Mouse (Mus musculus): ENCODE results near the gene Ccdc24.

Ccdc24 gene

DNA sequence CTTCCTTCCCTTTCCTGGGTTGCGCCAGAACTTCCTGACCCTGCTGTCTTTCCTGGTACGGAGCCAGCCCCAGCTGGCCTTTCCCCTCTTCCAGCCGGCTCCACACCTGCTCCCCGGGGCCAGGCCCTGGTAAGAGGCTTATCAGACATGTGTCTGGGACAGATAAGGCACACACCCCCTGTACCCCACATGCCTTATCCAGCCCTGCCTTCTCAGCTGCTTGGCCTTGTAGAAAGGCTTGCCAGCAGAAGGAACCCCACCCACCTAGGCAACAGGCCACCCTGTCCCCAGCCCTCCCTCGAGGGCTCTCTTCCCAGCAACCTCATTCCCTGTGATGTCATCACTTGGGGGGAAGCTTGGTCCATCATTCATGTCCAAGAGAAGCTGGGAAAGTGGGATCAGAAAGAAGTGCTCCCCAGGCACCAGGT, 42.2 kb downstream of the Ccdc24 start:
- no peak for DNase-seq (ENCODE audit: low read depth, low spot score)

DNA sequence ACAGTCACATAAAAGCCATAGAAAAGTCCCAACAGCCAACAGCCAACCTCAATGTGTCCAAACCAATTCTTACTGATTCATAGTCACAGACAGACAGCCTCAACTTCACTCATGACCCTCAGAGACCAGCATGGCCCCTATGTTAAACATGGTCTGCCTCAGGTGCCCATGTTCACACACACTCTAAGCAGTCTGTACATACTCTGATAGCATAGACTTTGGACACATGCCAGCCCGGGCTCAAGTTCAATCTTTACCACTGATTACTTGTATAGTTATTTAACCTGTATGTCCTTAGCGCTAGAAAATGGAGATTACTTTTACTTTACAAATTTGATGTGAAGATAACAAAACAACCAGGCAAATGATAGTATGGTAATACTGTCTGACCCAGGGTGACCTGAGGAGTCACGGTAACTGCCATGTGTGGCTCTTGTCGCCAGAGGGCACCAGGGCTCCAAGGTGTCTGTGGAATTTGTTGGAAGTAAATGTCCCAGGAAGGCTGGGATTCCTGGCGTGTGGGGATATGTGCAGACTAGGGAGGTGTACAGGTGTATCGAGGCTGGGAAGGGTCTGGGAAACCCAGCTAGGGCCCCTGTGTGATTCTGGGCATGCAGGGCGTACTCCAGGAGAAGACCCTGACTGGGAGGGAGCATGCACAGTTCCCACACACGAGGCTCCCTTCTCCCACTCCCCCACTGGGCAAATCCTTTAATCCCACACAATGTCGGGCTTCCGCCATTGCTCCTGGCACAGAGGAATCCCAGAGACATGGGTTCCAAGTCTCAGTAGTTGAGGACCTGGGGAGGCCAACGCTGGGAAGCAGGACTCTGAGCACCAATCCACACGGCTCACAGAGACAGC, 42.9 kb downstream of the Ccdc24 start:
- peak; percentile 79 for DNase-seq (ENCODE audit: low read depth, low spot score)

DNA sequence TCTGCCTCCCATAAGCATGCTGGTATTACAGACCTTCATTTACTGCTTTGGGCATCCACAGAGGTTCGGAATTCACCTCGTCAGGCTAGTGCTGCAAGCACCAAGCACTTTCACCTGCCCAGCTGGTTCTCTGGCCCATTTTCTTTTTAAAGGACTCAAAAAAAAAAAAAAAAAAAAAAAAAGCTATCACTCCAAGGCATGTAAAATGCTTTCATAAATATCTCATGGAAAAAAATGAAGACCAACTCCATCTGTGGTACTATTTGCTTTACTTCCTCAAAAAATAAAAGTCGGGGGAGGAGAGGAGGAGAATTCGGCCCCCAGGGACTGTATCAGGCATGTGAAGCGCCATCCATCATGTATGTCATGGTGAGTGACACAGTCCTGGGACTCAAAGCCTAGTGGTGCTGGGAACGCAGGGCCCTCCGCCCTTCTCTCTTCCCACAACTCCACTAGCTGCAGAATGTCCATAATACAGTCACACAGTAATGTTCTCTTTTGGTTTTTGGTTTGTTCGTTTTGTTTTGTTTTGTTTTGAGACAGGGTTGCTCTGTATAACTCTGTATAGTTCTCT, 43.7 kb downstream of the Ccdc24 start:
- no peak for DNase-seq (ENCODE audit: low read depth, low spot score)

DNA sequence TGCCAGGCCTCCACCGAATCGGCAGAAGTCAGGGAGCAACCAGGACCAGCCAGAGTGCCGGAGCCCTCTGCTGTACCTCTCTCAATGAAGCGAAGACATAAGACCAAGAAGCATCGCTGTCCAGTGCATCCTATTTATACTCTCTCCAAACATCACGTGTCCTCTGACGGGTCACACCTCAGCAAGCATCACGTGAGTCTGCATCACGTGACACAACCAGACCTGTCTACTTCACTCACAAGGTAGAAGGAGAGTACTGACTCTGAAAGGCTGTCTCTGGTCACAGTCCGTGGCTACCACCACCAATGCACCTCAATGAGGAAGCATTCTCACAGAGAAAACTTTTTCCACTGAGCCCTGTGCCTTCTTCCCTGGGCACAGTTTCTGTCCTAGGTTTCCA, 54.3 kb downstream of the Ccdc24 start:
- no peak for DNase-seq (ENCODE audit: low read depth, low spot score)

DNA sequence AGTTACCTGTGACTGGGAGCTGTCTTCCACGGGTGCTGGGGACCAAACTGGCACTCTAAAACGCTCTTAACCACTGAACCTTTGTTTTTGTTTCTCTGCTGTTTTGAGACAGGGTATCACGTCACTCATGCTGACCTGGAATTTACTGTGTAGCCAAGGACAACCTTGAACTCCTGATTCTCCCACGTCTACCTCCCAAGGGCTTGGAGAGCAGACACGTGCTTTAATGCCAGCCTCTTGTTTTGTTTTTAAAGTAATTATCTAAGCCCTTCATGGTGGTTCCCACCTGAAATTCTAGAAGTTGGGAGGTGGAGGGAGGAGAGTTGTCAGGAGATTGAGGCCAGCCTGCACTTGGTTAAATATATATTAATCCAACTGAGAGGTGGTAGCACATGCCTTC, 55.6 kb downstream of the Ccdc24 start:
- no peak for DNase-seq (ENCODE audit: low read depth, low spot score)
